Mouse (Mus musculus): ENCODE measurements around the gene Gm13271. TPM values are rescaled to one million over a fixed set of nuclear protein-coding genes. Genes with fewer than 3 reads are reported as not detected.
"Not testable (repeated sequence)": the region's sequence is repeated elsewhere in the genome, so short reads cannot be mapped to it uniquely, and the experiment has no call there.

Gene Gm13271
- not detected for total RNA-seq (2021)
- long read RNA-seq, experiment 1: 0 reads
- long read RNA-seq, experiment 2: 0 reads

DNA sequence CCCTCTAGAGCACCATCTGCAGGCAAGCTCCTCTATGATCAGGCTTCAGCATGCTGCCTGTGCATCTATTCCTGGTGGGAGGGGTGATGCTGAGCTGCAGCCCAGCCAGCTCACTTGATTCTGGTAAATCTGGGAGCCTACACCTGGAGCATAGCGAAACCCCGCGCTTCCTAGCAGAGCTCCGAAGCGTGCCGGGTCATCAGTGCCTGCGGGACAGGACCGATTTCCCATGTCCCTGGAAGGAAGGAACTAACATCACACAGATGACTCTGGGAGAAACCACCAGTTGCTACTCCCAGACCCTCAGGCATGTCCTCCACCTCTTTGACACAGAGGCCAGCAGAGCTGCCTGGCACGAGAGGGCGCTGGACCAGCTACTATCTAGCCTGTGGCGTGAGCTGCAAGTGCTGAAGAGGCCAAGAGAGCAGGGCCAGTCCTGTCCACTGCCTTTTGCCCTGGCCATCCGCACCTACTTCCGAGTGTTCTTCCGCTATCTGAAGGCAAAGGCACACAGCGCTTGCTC, at the start of gene Gm13271:
Gene Gm13271 (plus strand): TSS at position 51 of the 523 bp plus-strand sequence.
- DNase-seq: peak; percentile 62

DNA sequence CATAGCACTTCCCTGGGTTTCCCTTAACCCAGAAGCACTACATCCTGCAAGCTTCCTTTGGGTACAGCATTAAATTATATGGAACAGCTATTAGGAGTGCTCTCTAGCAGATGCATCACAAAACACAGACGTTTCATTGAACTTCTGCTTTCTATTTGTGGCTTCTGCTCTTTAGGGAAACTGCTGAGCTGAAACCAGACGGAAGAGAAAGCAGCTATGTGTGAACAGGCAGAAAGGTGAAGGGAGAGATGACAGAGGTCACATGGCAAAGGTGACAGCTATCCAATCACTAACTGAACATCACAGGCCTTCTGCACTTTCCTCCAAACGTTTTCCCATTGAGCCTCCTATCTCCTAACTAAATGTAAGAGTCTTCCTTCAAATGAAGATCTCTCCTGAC, 48.7 kb upstream of the Gm13271 start:
- DNase-seq: no peak

DNA sequence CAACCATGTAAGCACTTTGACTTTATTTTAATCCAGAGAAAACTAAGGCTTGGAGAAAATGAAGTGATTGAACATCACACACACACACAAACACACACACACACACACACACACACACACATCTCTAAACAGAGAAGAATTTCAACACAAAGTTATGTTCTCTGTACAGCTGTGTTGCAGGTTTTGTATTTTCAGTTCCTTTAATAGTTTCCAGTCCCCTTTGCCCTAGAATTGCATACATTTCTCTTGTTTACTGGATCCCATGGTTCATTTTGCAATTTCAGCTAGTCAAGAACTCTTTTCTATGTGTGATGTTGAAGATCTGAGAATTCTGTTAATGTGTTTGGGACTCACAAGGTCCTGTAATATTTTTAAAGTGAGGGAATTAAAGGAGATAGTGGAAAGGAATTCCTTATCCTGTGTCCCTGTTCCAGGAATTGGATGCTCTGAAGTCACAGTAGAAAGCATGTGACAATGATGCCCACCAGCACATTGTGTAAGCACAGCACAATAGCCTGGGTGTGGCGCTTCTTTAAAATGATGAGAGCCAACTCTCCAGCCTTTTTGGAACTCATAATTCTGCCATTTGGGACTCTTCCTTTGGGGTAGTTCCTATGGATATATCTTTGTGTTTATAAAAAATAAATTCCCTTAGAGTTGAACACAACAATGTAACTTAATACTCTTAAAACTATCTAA, 47.4 kb upstream of the Gm13271 start:
- no peak for DNase-seq

DNA sequence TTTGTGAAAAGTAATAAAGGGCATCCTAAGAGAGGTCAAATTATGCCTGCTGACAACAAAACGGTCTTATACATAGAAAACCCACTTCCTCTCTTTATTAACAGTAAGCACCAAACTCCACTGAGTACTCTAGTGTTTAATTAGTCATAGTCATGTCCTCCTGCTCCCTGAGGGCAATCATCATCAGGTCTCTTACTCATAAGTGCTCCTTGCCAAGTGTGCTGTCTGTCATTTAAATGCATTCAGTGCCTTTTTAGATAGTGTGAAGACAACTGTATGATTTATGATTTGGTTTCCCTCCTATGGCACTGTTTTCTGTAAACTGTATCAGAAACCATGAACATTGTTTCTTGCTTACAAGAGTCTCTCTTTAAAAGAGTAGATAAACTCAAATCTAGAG, 40.4 kb upstream of the Gm13271 start:
- no peak for DNase-seq

DNA sequence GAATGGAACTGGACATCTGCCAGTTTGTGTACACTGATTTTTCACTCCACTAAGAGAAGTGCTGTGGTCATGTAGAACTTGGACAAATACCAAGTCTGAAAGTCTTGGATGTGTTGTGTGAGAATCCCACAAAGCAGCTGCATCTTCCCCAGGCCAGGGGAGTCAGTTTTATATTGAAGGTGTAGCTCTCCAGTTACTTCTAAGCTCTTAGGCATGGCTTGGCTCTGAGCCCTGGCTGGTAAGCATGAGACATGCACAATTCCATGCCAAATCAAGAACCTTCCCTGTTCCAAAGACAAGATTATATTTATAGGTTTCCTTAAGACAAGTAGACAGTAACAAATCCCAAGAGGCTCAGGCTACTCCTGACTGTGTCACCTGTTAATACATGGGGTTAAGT, 39.6 kb upstream of the Gm13271 start:
- peak; percentile 60 for DNase-seq

DNA sequence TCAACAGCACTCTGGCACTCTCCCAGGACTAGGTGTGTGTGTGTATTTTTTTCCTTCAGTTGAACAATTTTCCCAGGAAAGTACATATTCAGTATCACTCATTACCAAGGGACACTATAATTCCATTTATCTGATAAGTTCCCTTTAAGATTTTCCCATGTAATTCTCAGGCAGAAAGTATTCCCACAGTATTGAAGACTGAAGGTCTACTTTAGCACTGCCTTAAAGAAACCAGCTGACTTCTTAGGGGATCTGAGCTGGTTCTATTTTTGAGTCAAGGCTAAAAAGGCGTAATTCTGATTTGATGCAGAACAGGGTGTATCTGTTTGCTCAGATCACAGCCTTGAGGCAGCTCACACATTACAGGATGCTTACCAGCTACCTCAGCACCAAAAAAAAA, 36.0 kb upstream of the Gm13271 start:
- no peak for DNase-seq

DNA sequence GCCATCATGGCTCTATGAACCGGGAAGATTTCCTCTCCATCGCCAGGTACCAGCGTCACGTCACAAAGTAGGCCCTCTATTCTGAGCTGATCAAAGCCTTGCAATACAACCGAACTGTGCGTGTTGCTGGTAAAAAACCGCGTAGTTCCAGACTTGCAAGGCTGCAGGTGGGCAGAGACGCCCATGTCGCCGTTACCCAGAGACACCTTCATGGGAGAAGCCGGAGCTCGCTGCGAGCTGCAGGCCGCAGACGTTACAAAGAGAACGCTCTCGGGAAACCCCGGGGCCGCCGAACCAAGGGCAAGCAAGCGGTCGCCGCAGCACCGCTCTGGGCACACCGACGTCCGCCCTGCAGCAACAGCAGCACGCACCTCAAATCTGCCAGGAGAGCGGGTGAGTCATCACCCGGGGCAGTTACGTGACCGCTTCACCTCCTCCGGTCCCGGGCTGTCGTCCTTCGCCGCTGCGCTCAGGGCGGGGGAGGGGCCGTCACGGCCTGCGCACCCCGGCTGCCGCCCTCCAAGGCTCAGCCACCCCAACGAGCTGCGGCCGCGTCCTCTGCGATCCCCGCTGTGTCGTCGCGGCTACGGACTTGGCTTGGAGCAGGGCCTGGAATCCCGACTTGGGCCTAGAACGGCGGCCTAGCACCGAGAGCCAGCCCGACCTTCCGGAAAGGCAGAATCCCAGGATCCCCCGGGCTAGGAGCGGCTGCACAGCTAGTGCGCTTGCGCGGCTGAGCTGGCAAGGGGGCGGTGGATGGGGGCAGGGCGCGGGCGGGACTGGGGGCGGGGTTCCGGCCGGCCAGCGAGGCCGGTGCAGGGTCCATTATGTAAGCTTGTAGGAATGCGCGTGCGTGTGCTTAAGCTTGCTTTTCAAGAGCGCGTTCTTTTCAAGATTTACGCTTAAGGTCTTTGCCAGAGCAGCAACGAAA, 32.6 kb upstream of the Gm13271 start, which contains the start of the genes Gm26566 and Klhl9:
Gene Gm26566 (plus strand): TSS at position 15 of the 931 bp plus-strand sequence.
Gene Klhl9 (minus strand): TSS at position 675 of the 931 bp plus-strand sequence.
- peak; percentile 95 for DNase-seq

DNA sequence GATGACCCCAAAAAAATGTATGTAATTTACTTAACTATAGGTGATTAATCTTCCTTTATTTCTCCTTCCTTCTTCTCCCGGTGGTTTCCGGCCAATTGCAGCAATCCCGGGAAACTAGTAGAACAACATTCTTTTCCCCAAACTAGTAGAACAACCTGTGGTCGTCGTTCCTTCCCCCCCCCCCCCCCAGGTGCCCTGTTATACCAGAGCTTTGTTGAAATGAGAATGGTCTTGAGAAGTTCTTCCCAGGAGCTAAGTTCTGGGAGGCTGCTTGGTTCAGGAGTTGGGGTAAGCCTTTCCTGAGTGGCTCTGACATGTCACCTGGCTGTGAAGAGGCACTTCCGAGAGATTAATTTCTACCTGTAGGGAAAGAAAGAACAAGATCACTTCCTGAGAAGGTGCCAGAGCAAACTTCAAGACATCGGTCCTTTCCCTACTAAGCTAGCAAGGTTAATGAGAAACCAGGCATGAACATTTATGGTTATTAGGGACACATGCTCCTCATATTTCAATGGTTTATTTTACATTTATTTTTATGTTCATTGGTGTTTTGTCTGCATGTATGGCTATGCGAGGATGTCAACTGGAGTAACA, 31.1 kb upstream of the Gm13271 start:
- no peak for DNase-seq

DNA sequence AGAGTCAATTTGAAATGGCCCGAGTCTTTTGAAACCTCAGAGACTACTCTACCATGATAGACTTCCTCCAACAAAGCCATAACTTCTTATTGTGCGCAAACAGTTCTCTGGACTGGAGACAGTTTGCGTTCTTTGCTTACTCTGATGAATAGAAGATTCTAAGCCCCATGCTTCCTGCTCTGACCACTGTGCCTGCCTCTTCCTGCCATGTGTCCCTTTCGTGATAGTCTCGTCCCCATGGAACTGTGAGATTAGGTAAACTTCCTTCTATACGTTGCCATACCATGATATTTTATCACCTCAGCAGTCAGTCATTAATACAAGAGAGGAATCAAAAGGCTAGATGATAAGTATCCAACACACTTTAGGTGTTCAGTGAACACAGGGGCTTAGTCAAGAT, 27.9 kb upstream of the Gm13271 start:
- DNase-seq: no peak

DNA sequence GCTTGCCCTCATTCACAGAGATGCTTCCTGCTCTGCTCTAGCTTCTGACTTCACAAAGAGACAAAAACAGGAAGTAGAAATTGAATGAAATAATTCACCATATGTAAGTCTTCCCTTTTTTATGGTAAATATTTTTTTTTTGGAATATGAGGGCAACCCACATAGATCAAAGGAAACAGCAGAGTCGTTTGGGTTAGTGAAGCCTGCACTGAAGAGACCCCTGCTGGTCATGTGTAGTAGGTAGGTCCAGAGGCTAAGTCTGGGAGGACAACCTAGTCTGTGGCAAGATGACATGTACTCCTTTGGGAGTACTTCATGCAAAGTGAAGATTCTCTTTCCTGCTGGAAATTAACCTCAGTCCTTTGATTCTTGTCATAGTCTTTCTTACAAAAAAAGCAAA, 27.3 kb upstream of the Gm13271 start:
- peak; percentile 18 for DNase-seq

DNA sequence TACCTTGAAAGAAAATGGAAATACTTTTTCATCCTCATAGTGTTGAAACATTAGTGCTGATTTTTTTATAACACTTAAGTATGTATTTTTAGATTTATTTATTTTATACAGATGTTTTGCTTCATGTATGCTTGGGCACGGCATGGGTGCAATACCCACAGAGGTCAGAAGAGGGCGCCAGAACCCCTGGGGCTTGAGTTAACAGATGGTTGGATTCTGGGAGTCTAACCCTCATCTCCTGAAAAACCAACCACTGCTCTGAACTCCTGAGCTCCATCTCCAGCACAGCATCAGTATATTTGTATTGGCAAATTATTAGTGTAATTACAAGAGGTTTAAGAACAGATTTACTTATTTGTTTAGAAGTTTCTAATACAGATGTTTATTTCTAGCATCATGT, 16.2 kb upstream of the Gm13271 start:
- peak; percentile 77 for DNase-seq

DNA sequence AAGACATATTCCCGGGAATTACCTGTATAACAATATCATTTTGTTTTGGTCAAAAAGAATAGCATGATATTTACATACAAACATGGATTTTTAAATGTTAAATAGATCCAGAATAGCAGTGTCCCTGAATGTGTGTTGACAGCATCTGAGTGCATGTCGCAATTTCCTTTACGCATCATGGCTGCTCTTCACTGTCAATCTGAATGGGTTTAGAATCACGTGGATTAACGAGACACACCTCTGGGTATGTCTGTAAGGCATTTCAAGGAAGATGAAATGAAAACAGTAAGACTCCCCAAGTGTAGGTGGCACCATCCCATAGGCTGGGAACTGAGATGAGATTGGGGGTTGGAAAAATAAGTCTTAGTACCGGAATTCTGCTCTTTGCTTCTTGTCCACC, 15.6 kb upstream of the Gm13271 start:
- DNase-seq: no peak

DNA sequence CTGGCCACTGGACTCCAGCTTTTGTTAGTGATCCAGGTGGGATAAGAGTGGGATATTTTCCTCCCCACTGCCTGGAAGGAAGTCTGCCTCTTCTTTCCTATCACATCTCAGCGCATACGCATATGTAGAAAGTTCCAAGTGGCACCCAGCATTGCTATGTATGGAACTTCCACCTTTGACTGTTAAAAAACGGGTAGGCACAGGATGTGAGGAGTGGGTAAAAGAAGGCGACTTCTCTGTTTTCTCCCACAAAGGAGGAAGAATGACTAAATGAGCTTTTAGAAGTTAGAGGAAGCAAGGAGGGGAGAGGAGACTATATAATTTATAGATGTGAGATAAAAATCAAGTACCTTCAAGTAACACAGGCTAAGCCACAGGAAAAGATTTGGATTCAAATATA, 13.2 kb upstream of the Gm13271 start:
- DNase-seq: no peak

DNA sequence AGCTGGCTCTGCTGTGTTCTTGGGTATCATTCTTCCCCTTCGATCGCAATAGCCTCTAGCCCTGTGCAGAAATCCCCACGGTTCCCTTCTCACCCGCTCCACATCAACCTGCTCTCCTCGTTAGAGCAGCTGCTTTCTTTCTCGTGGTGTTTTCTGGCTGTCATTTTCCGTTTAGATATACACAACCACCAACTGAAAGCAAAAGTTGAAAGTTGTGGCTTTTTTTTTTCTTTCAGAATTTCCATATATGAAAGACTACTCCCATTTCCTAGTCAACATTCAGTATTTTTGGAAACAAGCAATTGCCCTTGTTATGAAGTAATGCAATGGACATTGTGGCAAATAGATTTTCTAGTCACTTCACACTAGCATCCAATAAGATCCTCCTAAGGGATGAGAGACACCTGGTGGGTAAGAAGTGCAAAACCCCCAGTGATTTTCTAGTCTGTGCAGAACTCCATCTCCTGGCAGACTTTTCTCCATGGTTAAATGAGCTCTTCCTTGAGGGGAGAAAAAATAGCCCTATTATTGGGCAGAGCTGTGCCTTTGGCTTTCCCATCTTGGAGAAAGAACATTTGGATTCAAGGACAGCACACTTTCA, 11.8 kb upstream of the Gm13271 start:
- no peak for DNase-seq

DNA sequence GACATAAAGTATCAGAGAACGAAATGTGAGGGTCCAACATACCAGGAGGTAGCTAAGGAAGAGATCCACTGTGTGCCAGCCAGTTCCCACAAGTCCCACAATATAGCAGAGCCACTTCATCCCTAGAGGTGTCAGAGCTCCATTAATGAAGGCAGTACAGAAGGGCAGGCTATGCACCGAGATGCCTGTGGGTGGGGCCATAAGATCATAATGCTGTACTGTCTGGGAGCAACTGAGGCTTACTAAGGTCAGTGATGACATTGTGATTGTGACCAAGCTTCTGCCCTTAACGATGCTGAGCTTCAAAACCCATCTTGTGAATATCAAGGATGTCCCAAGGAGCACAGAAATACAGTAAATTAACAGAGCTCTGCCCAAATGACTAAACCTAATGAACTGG, 10.5 kb upstream of the Gm13271 start:
- DNase-seq: no peak

DNA sequence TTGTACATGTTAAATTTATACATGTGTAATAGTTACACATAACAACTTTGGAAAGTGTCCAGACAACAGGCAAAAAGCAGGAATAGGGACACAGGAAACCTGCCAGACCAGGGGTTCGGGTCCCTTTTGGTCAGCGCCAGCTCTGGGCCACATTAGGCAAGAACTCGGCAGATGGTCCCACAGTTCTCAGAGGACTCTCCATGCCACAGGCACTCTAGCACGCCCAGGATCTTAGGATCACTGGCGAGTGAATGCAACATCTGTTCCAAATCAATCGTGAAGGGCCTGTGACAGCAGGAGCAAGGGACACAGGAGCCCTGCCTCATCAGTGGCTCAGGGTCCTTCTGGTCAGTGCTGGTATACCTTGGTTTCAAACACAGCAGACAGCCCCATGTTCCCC, 4.7 kb upstream of the Gm13271 start:
- DNase-seq: no peak

DNA sequence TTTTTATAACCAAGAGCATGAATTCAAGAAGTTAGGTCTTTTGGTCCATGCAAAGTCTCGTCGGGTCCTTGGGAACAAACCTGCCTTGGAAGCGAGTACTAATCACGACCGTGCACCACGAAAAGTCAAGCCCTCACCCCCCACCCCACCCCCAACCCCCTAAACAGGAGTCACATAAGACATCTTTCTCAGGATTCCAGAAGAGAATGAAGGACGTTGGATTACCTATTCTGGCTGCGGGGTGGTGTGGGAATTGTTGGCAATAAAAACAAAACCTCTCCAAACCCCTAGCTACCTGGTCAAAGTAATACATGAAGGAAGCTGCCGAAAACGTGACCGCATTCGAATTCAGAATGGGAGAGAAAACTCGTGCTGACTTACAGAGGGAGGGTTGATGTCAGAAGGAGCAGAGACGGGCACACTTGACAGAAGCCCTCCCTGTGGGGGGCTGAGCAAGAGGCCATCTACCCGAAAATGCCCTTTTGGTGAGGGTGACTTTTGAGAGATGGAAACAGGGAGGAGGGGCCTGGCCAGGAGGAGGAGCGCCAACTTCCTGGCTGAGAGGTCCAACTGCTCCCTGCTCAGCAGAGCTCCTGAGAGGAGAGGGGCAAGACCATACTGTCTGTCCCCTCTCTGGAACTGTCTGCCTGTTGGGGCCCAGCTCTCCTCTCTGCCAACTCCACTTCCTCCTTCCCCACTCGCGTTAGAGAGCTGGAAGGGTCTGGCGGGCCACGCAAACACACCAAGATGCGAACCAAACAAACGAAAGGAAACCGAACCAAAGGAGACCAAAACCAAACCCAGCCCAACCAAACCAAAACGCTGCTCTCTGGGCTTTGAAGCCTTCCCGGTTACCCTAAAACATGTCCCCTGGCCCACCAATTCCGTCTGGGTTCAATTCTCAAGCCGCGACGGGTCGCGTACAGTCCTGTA, 2.2 kb downstream of the Gm13271 start:
- DNase-seq: not testable (repeated sequence)

DNA sequence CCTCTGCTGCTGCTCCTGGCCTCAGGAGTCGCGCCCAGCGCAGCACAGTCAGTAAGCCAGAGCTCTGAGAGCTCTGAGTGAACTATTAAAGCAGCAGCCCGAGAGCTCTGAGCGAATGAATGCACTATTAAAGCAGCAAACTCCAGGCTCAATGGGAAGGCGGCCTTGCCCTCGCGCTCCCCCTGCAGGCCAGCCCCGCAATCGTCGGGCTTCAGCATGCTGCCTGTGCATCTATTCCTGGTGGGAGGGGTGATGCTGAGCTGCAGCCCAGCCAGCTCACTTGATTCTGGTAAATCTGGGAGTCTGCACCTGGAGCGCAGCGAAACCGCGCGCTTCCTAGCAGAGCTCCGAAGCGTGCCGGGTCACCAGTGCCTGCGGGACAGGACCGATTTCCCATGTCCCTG, 3.0 kb downstream of the Gm13271 start:
- peak; percentile 79 for DNase-seq

DNA sequence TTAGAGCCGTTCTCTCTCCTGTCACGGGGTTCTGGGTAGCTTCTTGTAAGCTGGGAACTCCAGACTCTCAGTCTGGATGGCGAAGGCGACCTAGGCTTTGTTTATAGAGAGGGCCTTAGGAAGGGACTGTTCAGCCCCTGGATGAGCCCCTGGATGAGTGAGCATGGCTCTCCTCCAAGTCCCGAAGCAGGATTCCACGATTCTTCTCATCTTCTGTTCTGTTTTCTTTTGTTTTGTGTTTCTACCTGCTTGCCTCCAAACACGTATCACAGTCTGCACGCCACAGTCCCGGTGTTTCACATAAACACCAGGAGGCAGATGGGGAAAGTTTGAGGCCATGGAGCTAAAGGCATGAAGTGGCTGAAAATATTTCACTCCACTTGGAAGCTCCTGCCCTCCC, 4.1 kb downstream of the Gm13271 start:
- not testable (repeated sequence) for DNase-seq

DNA sequence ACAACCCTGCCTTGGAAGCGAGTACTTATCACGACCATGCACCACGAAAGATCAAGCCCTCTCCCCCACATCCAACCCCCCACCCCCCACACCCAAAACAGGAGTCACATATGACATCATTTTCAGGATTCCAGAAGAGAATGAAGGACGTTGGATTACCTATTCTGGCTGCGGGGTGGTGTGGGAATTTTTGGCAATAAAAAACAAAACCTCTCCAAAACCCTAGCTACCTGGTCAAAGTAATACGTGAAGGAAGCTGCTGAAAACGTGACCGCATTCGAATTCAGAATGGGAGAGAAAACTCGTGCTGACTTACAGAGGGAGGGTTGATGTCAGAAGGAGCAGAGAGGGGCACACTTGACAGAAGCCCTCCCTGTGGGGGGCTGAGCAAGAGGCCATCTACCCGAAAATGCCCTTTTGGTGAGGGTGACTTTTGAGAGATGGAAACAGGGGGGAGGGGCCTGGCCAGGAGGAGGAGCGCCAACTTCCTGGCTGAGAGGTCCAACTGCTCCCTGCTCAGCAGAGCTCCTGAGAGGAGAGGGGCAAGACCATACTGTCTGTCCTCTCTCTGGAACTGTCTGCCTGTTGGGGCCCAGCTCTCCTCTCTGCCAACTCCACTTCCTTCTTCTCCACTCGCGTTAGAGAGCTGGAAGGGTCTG, 5.1 kb downstream of the Gm13271 start, which contains the start of gene Gm13283:
Gene Gm13283 (plus strand): TSS at position 510 of the 659 bp plus-strand sequence.
- DNase-seq: peak; percentile 35
